Mouse (Mus musculus): Measurements from ENCODE around the gene Usp32.

GRCm38 (mm10) chr11:84948114-84948513 lies 191.8 kb downstream of the Usp32 start:
- TF ChIP-seq CTCF (conservative IDR thresholded peaks at IDR 0.05; ENCODE audit: low read length) (no peak), NANOG (IDR thresholded peaks at IDR 0.05; ENCODE audit: borderline replicate concordance, low read length) (no peak)

Data from E14TG2a.4 (cell line).